Mouse (Mus musculus): Measurements from ENCODE around the gene Snrnp48. TPM values are rescaled to one million over a fixed set of nuclear protein-coding genes. Genes with fewer than 3 reads are reported as not detected.

Gene Snrnp48
- polyA plus RNA-seq, 1 experiment from 2014 or later: 37.3 TPM

DNA sequence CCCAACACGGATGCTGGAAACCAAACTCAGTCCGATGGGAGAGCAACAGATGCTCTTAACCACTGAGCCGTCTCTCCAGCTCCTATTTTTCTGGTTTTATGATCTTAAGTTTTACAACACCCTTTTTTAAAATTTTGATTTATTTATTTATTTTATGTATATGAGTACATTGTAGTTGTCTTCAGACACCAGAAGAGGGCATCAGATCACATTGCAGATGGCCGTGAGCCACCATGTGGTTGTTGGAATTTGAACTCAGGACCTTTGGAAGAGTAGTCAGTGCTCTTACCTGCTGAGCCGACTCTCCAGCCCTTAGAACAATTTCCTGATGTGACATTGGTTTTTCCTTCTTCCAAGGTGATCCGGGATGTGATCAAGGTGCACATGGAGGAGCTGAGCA is 15.6 kb downstream of the Snrnp48 start:
- Histone ChIP-seq H3K9me3 (replicated peaks) (no peaks in the 10 kb centered on the region), H3K4me3 (no peak overlapping the region), H3K36me3 (peaks cover 89% of the 10 kb centered on the region), H3K27ac (no peak overlapping the region), H3K4me2 (replicated peaks) (no peak overlapping the region), H3K4me1 (no peaks in the 10 kb centered on the region), H3K9ac (no peak overlapping the region), H3K27me3 (no peaks in the 10 kb centered on the region)
- 95% methylated on average over 6 of the region's 6 CpGs for WGBS
- ATAC-seq (ENCODE audit: low FRiP score): no peak

DNA sequence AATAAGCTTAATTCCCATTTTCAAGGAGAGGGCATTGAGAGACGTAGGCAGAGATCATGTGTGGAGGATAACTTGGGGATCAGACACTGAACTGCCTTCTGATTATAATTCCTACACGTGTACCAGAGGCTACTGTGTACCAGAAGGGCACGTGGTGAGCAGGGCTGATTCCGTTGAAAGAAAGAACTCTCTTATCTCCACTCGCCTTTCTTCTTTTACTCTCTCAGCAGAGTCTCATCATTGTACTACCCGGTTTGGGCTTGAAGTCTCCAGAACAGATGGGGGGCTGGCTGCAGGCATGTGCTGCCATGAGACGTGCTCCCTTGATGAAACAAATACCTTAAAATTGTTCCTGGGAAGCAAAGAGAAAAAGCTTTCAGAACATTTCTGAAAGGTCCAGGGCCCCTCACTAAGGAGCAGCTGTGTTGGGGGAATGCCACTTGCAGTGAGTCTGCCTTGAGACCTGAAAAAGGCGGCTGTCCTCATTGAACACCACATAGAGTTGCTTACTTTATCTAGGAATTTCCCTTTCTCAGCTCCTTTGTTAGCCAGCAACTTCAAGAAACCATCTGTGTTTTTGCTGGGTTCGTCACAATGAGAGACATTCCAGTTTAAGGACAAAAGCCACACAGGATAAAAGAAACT is 25.6 kb downstream of the Snrnp48 start:
- Histone ChIP-seq H3K27ac (no peak overlapping the region), H3K27me3 (no peaks in the 10 kb centered on the region), H3K9me3 (replicated peaks) (no peaks in the 10 kb centered on the region), H3K4me1 (no peaks in the 10 kb centered on the region), H3K4me2 (replicated peaks) (no peak overlapping the region), H3K36me3 (peaks cover 34% of the 10 kb centered on the region), H3K4me3 (no peak overlapping the region), H3K9ac (no peak overlapping the region)
- WGBS: 64% methylated on average over 9 of the region's 9 CpGs
- ATAC-seq (ENCODE audit: low FRiP score): no peak

DNA sequence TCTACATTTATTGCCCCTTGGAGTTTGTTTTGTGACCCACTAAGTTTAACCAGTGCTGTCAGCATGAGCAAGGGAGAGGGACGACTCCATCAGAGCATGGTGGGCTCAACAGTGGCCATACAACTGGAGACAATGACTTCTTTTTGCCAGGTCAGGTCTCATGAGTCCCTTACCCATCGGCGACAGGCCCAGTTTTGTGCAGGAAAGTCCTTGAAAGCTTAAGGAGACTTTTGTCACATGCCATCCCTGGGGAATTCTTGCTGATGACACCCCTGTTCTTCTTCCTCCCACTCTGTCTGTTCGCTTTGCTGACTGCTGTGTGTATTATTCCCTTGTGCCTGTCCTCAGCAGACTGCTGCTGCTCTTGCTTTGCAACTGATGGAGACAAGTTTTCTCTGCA is 27.7 kb downstream of the Snrnp48 start:
- H3K9ac ChIP-seq: no peak overlapping the region
- H3K27ac ChIP-seq: no peak overlapping the region
- H3K36me3 ChIP-seq: peaks cover 24% of the 10 kb centered on the region
- H3K27me3 ChIP-seq: no peaks in the 10 kb centered on the region
- H3K9me3 ChIP-seq (replicated peaks): 0 out of 2 replicates have a peak, but pooled peaks cover 6% of the 10 kb centered on the region
- no peak overlapping the region for H3K4me3 ChIP-seq
- no peak for ATAC-seq (ENCODE audit: low FRiP score)
- 73% methylated on average over 4 of the region's 4 CpGs for WGBS
- no peaks in the 10 kb centered on the region for H3K4me1 ChIP-seq
- H3K4me2 ChIP-seq (replicated peaks): no peak overlapping the region

DNA sequence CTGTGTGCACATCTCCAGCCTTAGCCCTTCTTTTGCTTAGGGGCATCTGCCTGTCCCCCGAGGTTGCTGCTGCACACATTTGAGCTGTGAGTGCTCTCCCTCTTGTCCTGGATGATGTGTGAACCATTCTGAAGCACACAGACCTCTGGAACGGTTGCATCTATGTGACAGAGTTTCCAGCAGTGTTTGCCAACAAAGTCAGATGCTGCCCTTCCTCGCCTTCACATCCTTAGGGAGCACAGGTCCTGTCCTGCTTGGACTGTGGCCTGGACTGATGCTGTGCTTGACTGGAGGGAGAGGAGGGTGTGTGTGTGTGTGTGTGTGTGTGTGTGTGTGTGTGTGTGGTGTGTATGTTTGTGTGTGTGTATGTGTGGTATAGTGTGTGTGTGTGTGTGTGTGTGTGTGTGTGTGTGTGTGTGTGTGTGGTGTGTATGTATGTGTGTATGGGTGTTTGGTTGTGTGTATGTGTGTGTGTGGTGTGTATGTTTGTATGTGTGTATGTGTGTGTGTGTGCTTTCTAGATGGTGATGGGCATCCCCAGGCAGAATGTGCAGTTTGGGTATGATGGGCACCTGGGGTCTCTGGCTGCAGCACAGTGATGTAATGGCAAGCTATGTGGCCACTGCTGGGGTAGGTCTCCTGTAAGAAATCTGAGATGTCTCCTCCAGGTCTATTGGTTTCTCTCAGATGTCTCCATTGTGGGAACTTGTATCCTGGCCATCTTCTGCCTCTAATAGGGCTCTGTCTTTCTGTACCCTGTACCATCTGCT is 28.3 kb downstream of the Snrnp48 start:
- H3K27me3 ChIP-seq: no peaks in the 10 kb centered on the region
- peaks cover 19% of the 10 kb centered on the region for H3K36me3 ChIP-seq
- H3K4me2 ChIP-seq (replicated peaks): no peak overlapping the region
- no peak overlapping the region for H3K9ac ChIP-seq
- H3K27ac ChIP-seq: no peak overlapping the region
- no peak overlapping the region for H3K4me3 ChIP-seq
- no peaks in the 10 kb centered on the region for H3K4me1 ChIP-seq
- 81% methylated on average over 3 of the region's 3 CpGs for WGBS
- H3K9me3 ChIP-seq (replicated peaks): 0 out of 2 replicates have a peak, but pooled peaks cover 6% of the 10 kb centered on the region
- ATAC-seq (ENCODE audit: low FRiP score): no peak

DNA sequence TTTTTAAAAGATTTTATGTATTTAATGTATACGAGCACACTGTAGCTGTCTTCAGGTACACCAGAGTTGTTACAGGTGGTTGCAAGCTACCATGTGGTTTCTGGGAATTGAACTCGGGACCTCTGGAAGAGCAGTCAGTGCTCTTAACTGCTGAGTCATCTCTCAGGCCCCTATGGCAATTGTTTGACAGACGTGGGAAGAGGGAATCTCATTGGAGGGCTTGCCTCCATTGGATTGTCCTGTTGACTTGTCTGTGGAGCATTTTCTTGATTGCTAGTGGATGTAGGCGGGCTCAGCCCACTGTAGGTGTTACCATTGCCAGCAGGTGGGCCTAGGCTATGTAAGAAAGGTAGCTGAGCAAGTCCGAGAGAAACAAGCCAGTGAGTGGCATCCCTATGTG is 29.9 kb downstream of the Snrnp48 start:
- Histone ChIP-seq H3K9ac (no peak overlapping the region), H3K4me2 (replicated peaks) (no peak overlapping the region), H3K4me3 (no peak overlapping the region), H3K27me3 (no peaks in the 10 kb centered on the region), H3K4me1 (no peaks in the 10 kb centered on the region), H3K9me3 (replicated peaks) (0 out of 2 replicates have a peak, but pooled peaks cover 6% of the 10 kb centered on the region), H3K36me3 (0 out of 2 replicates have a peak, but pooled peaks cover 7% of the 10 kb centered on the region), H3K27ac (no peak overlapping the region)
- 69% methylated on average over 5 of the region's 5 CpGs for WGBS
- no peak for ATAC-seq (ENCODE audit: low FRiP score)

DNA sequence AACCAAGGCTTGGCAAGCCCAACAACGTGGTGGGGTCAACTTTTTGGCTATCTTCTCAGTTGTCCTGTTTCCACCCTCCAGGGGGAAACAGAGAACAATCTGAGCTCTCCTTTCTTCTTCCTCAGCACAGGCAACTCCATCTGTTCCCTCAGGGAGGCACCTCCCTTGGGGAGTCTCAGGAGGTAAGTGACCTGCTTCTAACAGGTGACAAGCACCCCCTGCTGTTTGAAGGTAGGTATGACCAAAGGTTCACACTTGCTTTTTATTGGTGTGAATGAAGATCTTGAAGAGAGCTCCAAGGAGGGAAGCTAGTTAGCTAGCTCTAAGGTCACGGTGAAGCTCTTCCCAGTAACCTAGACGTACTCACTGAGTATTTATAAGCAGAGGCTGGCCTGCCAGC is 30.6 kb downstream of the Snrnp48 start:
- no peaks in the 10 kb centered on the region for H3K27me3 ChIP-seq
- H3K4me2 ChIP-seq (replicated peaks): no peak overlapping the region
- no peak for ATAC-seq (ENCODE audit: low FRiP score)
- no peaks in the 10 kb centered on the region for H3K4me1 ChIP-seq
- H3K36me3 ChIP-seq: 0 out of 2 replicates have a peak, but pooled peaks cover 7% of the 10 kb centered on the region
- no peak overlapping the region for H3K9ac ChIP-seq
- no peak overlapping the region for H3K4me3 ChIP-seq
- 82% methylated on average over 3 of the region's 3 CpGs for WGBS
- H3K27ac ChIP-seq: no peak overlapping the region
- H3K9me3 ChIP-seq (replicated peaks): 0 out of 2 replicates have a peak, but pooled peaks cover 6% of the 10 kb centered on the region

DNA sequence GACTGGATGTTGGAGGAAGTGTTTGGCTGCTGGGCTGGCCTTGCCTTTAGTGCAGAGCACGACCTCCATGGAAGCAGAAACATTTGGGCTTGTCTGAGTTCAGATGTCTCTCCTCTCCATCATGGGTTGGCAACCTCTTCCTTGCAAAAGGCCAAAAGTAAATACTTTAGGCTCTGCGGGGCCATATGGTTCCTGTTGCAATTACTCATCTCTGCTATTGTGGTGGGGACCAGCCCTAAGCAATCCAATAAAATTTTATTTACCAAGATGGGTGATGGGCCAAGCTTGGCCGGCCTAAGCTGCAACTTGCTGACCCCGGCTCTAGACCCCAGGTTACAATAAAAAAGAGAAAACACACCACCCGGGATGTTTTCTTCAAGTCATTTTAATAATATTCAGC is 43.4 kb downstream of the Snrnp48 start:
- Histone ChIP-seq H3K4me3 (no peak overlapping the region), H3K36me3 (no peaks in the 10 kb centered on the region), H3K4me1 (no peaks in the 10 kb centered on the region), H3K4me2 (replicated peaks) (no peak overlapping the region), H3K27ac (no peak overlapping the region), H3K9me3 (replicated peaks) (no peaks in the 10 kb centered on the region), H3K27me3 (no peaks in the 10 kb centered on the region), H3K9ac (no peak overlapping the region)
- no peak for ATAC-seq (ENCODE audit: low FRiP score)
- WGBS: 88% methylated on average over 5 of the region's 5 CpGs

DNA sequence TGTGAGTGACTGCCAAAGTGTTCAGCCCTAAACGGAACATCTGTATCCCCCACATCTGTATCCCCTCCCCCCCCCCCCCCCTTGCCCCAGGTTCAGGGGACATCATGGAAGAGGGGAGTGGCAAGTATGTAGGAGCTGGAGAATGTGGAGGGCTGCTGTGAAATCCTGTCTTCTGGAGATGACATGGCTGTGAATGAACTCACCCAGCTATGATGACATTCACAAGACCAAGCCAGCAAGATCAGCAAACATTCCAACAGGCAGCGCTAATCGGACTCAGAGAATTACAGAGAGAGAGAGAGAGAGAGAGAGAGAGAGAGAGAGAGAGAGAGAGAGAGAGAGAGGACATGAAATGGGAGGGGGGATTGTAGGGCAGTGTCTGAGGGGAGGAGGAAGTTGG is 46.5 kb downstream of the Snrnp48 start:
- Histone ChIP-seq H3K4me3 (no peak overlapping the region), H3K36me3 (no peaks in the 10 kb centered on the region)
- no peak for ATAC-seq (ENCODE audit: low FRiP score)

DNA sequence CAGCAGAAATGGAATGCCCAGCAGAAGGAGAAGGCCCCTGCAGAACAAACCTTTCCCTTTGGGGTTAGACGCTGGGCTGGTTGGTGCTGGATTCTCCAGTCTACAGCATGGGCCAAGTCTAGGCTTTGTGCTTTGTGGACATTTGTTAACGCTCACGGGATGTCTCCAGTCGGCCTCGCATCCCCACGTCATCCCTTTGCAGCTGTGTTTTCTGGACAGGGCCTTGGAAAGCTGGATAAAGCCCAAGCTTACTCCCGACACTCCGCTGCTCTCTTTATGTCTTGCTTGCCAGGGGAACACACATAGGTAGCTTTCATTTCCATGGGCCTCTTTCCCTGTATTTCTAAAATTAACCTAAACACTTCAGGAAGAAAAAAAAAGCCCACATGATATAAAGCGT is 49.0 kb downstream of the Snrnp48 start:
- ATAC-seq (ENCODE audit: low FRiP score): no peak
- no peak overlapping the region for H3K27ac ChIP-seq
- H3K4me2 ChIP-seq (replicated peaks): no peak overlapping the region
- no peaks in the 10 kb centered on the region for H3K36me3 ChIP-seq
- no peaks in the 10 kb centered on the region for H3K27me3 ChIP-seq
- H3K4me1 ChIP-seq: no peaks in the 10 kb centered on the region
- no peaks in the 10 kb centered on the region for H3K9me3 ChIP-seq (replicated peaks)
- no peak overlapping the region for H3K4me3 ChIP-seq
- no peak overlapping the region for H3K9ac ChIP-seq
- WGBS: 88% methylated on average over 9 of the region's 9 CpGs

More for the DNA sequence above, 46.5 kb downstream of the Snrnp48 start:
- H3K4me1 ChIP-seq: no peaks in the 10 kb centered on the region
- no peaks in the 10 kb centered on the region for H3K27me3 ChIP-seq
- no peaks in the 10 kb centered on the region for H3K9me3 ChIP-seq (replicated peaks)
- H3K27ac ChIP-seq: no peak overlapping the region
- H3K4me2 ChIP-seq (replicated peaks): no peak overlapping the region
- H3K9ac ChIP-seq: no peak overlapping the region
- WGBS: 91% methylated on average over 3 of the region's 3 CpGs

DNA sequence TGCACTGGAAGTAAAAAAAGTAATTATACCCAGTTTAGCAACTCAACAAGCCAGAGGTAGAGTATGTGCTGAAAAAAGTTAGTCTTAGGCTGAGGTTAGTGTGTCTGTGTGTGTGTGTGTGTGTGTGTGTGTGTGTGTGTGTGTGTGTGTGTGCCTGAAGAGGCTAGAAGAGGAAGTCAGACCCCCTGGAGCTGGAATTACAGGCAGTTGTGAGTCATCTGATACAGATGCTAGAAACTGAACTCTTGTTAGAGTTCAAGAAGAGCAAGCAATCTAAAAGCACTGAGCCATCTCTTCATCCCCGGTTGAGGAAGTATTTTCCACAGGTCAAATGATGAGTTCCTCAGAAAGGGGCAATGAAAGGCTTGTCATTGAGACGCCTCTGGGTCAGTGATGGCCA is 54.2 kb downstream of the Snrnp48 start:
- WGBS: 61% methylated on average over 2 of the region's 2 CpGs
- Histone ChIP-seq H3K36me3 (no peaks in the 10 kb centered on the region), H3K27me3 (no peaks in the 10 kb centered on the region), H3K9me3 (replicated peaks) (no peaks in the 10 kb centered on the region), H3K4me1 (no peaks in the 10 kb centered on the region), H3K4me3 (no peak overlapping the region), H3K9ac (no peak overlapping the region), H3K4me2 (replicated peaks) (no peak overlapping the region), H3K27ac (no peak overlapping the region)
- no peak for ATAC-seq (ENCODE audit: low FRiP score)

DNA sequence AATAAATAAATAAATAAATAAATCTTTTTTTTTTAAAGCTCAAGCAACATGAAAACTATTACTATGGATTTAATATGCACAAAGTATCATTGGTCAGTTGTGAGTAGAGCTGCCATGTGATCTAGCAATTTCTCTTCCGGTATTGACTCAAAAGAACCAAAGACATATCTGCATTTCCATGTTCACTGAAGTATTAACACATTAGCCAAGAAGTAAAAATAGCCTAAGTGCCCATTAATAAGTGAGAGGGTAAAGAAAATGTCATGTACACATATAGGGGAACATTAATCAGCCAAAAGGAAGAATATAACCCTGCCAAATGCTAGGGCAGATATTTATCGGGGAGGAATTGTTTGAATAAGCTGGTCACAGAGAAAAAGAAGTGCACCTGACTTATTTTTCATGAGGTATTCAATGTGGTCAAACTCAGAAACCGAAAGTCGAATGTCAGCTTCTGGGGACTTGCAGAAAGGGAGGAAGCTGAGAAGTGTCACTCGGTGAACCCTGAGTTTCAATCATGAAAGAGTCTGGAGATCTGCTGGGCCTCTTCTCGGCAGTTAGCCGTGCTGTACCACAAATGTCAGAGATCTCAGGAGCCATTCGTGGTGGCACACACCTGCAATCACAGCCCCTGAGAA is 64.4 kb downstream of the Snrnp48 start:
- Histone ChIP-seq H3K4me2 (replicated peaks) (no peak overlapping the region), H3K9me3 (replicated peaks) (0 out of 2 replicates have a peak, but pooled peaks cover 10% of the 10 kb centered on the region), H3K27ac (no peak overlapping the region), H3K27me3 (no peaks in the 10 kb centered on the region), H3K4me1 (no peaks in the 10 kb centered on the region), H3K4me3 (no peak overlapping the region), H3K36me3 (no peaks in the 10 kb centered on the region), H3K9ac (no peak overlapping the region)
- 88% methylated on average over 8 of the region's 8 CpGs for WGBS
- ATAC-seq (ENCODE audit: low FRiP score): no peak

DNA sequence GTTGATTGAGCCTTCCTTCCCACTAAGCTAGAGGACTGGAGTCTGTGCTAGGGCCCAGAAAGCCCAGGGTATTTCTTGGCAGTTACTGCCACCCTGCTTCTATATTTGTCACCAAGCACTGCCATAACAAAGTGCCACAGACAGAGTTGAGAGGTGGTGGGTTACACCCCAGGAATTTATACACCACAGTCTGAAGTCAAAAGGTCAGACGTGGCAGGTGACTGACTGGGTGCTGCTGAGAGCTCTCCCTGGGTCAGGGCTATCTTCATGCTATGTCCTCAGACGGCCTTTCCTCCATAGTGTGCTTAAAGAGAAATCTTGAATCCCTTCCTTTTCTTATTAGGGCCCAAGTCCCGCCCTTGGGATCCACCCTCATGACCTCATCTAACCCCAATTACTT is 67.9 kb downstream of the Snrnp48 start:
- WGBS: 58% methylated on average over 3 of the region's 3 CpGs
- Histone ChIP-seq H3K27me3 (no peaks in the 10 kb centered on the region), H3K4me3 (no peak overlapping the region), H3K9me3 (replicated peaks) (no peaks in the 10 kb centered on the region), H3K27ac (no peak overlapping the region), H3K4me1 (no peaks in the 10 kb centered on the region), H3K9ac (no peak overlapping the region), H3K4me2 (replicated peaks) (no peak overlapping the region), H3K36me3 (no peaks in the 10 kb centered on the region)
- no peak for ATAC-seq (ENCODE audit: low FRiP score)

All from hindbrain, embryonic 12.5 days (tissue).